In the genomic region with DNA sequence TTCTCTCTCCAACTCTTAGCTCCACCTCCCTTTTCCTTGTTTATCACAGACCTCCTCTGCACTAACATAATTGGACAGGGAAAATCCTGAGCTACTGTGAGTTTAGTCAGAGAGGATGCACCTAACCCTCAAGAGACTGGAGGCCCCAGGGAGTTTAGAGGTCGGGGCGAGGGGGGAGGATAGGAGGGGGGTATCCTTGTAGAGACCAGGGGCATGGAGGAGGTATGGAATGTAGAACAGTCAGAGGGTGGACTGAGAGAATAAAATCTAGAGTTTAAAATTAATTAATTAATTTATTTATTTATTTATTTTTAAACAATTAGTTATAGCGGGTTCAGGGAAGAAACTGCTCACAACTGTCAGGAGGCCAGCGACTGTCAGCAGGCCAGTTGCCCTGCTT, we compare ENCODE assay signal across 16 mouse cellular contexts.
"Had no signal": no experiment of that assay in that cellular context is flagged by ENCODE, and none has a peak within 500 bp of the region (broad histone marks: within the 10 kb centered on the region; RNA-seq: fewer than 3 reads in every experiment).

No protein-coding gene starts in this region.

- H3K36me3 ChIP-seq: liver, embryonic 13.5 days; liver, embryonic 15.5 days; midbrain, embryonic 13.5 days; neural tube, embryonic 13.5 days; stomach, embryonic 15.5 days had no signal

- H3K27ac ChIP-seq: liver, embryonic 13.5 days; liver, embryonic 15.5 days; macrophage; midbrain, embryonic 13.5 days; neural tube, embryonic 13.5 days; stomach, embryonic 15.5 days; stomach, postnatal 0 days had no signal

- H3K4me1 ChIP-seq: liver, embryonic 13.5 days; liver, embryonic 15.5 days; megakaryocyte, embryonic 14.5 days; midbrain, embryonic 13.5 days; neural tube, embryonic 13.5 days; stomach, embryonic 15.5 days had no signal

- H3K9me3 ChIP-seq: liver, embryonic 13.5 days; liver, embryonic 15.5 days; megakaryocyte, embryonic 14.5 days; midbrain, embryonic 13.5 days; neural tube, embryonic 13.5 days; stomach, embryonic 15.5 days had no signal

- H3K4me2 ChIP-seq: liver, embryonic 11.5 days; liver, embryonic 13.5 days; liver, embryonic 15.5 days; midbrain, embryonic 13.5 days; neural tube, embryonic 13.5 days; stomach, embryonic 15.5 days had no signal

- H3K4me3 ChIP-seq: liver, embryonic 13.5 days; liver, embryonic 15.5 days; megakaryocyte, embryonic 14.5 days; midbrain, embryonic 13.5 days; neural tube, embryonic 13.5 days; stomach, embryonic 15.5 days had no signal

- DNase-seq: liver; liver, embryonic 13.5 days; liver, postnatal 0 days; lung, adult 2 months; right cerebral cortex, postnatal 14 days; thymus, adult 2 months; thymus, postnatal 25 days; thymus, postnatal 4 days had no signal

- ATAC-seq: liver, postnatal 0 days; midbrain, embryonic 13.5 days had no signal

- H3K9ac ChIP-seq: liver, embryonic 13.5 days; liver, embryonic 15.5 days; liver, postnatal 0 days; midbrain, embryonic 13.5 days; neural tube, embryonic 13.5 days; stomach, embryonic 15.5 days had no signal

- H3K27me3 ChIP-seq: liver, embryonic 13.5 days; liver, embryonic 15.5 days; megakaryocyte, embryonic 14.5 days; midbrain, embryonic 13.5 days; neural tube, embryonic 13.5 days; stomach, embryonic 15.5 days had no signal
